Mouse (Mus musculus): ENCODE measurements around the gene Btbd9.

DNA sequence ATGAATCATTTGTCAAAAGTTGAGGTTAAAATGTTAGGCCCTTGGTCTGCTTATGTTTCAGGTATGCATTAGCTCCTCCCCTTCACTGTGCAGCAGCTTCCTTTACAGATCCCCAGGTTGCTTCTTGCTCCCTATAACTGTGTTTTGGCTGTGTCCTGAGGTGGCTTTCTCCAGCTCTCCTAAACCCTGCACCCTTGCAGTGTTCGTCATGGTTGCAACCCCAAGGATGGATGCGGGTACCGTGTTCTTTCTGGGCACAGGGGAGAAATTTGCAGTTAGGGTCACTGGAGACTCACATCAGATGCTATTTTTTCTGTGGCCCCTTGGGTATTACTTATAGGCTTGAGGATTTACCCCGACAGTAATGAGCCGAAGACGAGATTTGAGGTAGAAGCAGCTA lies 396.1 kb downstream of the Btbd9 start:
- no peak for TF ChIP-seq CTCF (IDR thresholded peaks at IDR 0.05; ENCODE audit: control insufficient read depth, insufficient read depth, insufficient read length)
- no peak for TF ChIP-seq CEBPB (IDR thresholded peaks at IDR 0.05; ENCODE audit: low read depth)
- TF ChIP-seq USF1 (IDR thresholded peaks at IDR 0.05; ENCODE audit: low read depth): no peak
- TF ChIP-seq MYOD1 (IDR thresholded peaks at IDR 0.05; ENCODE audit: control insufficient read depth, insufficient read length, low read depth): no peak
- TF ChIP-seq MAX (IDR thresholded peaks at IDR 0.05): no peak

Data from C2C12 (cell line).